Mouse (Mus musculus): ENCODE measurements at regions not wholly inside any gene's neighbourhood (a gene's known extent, or its start where the extent isn't known, plus 50 kb on each side); places are given as distances from the start of the nearest gene placed in this dataset.

DNA sequence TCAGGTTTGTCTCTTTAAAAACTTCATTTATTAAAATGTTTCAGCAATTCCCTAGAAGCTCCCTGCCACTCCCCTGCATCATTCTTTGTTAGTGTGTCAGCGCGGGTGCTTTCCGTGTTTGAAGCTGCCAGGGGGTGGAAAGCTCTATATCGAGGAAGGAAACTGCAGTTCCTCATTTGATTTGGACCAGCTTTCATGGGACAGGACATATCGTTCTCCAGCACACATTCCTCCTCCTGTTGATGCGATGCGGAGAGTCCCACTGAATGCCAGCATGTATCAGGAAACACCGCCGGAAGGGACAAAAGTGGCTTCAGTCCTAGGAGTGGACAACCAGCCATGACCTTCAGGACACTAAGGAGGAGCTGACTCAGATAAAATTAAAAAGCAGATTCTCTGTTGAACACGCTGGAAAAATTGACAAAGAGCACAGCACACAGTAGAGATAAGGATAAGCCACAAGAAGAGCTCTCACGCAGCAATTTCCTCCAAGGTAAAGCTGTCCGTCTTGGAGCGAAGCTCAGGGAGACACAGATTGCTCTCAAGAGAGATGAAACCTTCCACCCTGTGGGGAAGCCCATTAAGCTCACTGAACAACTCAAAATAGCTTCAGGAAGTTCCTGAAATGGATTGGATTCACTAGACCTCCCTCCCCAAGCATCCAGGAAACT lies 55.3 kb upstream of the 1700017B05Rik start:
- Histone ChIP-seq H3K9ac (ENCODE audit: insufficient read depth, low read depth) (no peak overlapping the region), H3K79me2 (replicated peaks; ENCODE audit: control insufficient read depth, extremely low read depth, insufficient read depth, poor library complexity, severe bottlenecking) (no peaks in the 10 kb centered on the region), H3K4me2 (ENCODE audit: insufficient read depth, low read depth, poor library complexity, severe bottlenecking) (no peak overlapping the region), H3K4me1 (ENCODE audit: control insufficient read depth in 1 of 2, insufficient read depth in 2 of 2) (peaks cover 6 to 17% of the 10 kb centered on the region in 2 experiments; a peak in 3 of 4 replicates), H3K27ac (ENCODE audit: insufficient read depth, low read depth) (no peak overlapping the region), H3K36me3 (replicated peaks in 1 of 2; ENCODE audit: control insufficient read depth in 1 of 2, insufficient read depth in 1 of 2, low read length in 1 of 2) (no peaks in the 10 kb centered on the region), H3K4me3 (replicated peaks in 1 of 3; ENCODE audit: low read depth in 2 of 3, low read length in 2 of 3, poor library complexity in 1 of 3) (no peak overlapping the region), H3K9me3 (replicated peaks; ENCODE audit: low read length) (no peaks in the 10 kb centered on the region), H3K27me3 (replicated peaks) (no peaks in the 10 kb centered on the region)
- DNase-seq (ENCODE audit: extremely low read depth) = no peak
- dilution Hi-C loops (cut with MboI; ENCODE audit: extremely low pct_ligation_motif_present, extremely low pct_unique_long_range_greater_than_20kb, low sequenced_read_pairs) (no loop called here), in situ Hi-C loops (cut with MboI; ENCODE audit: low pct_ligation_motif_present, low pct_unique_long_range_greater_than_20kb, low sequenced_read_pairs) (no loop called here)
- TF ChIP-seq JUN (IDR thresholded peaks at IDR 0.05; ENCODE audit: insufficient read depth, low read depth, low read length) (no peak), CTCF (conservative IDR thresholded peaks at IDR 0.05 in 1 of 2, IDR thresholded peaks at IDR 0.05 in 1 of 2; ENCODE audit: low read depth in 2 of 2, low read length in 2 of 2) (no peak), USF1 (IDR thresholded peaks at IDR 0.05; ENCODE audit: low read depth, low read length) (no peak), ELF1 (IDR thresholded peaks at IDR 0.05; ENCODE audit: low read depth, low read length) (no peak), MEF2A (IDR thresholded peaks at IDR 0.05; ENCODE audit: borderline replicate concordance, low read depth, low read length) (no peak), RCOR1 (conservative IDR thresholded peaks at IDR 0.05; ENCODE audit: low read depth, low read length) (no peak), MXI1 (IDR thresholded peaks at IDR 0.05; ENCODE audit: low read depth, low read length) (no peak), CHD2 (IDR thresholded peaks at IDR 0.05; ENCODE audit: low read length) (no peak), EP300 (IDR thresholded peaks at IDR 0.05; ENCODE audit: low read length) (no peak)

DNA sequence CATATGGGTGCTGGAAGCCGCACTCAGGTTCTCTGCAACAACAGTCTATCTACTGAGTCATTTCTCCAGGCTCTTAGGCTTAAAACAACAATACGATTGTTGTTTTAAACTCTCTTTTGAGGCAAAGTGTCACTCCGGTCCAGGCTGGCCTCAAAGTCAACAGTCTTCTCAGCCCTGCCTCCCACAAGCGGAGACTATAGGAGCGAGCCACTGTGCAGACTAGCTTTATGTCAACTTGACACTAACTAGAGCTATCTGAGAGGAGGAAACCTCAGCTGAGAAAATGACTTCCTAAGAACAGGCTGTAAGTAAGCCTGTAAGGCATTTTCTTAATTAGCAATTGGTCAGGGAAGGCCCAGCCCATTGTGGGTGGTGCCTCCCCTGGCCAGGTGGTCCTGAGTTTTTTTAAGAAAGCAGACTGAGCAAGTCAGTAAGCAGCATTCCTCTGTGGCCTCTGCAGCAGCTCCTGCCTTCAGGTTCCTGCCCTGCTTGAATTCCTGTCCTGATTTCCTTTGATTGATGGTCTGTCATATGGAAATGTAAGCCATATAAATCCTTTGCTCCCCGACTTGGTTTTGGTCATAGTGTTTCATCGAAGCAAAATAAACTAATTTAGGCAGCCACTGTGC lies 52.7 kb upstream of the 1700017B05Rik start:
- Histone ChIP-seq H3K4me2 (ENCODE audit: insufficient read depth, low read depth, poor library complexity, severe bottlenecking) (no peak overlapping the region), H3K4me3 (replicated peaks in 1 of 3; ENCODE audit: low read depth in 2 of 3, low read length in 2 of 3, poor library complexity in 1 of 3) (no peak overlapping the region), H3K27ac (ENCODE audit: insufficient read depth, low read depth) (no peak overlapping the region), H3K27me3 (replicated peaks) (no peaks in the 10 kb centered on the region), H3K4me1 (ENCODE audit: control insufficient read depth in 1 of 2, insufficient read depth in 2 of 2) (peaks cover 6 to 17% of the 10 kb centered on the region in 2 experiments; a peak in 3 of 4 replicates), H3K79me2 (replicated peaks; ENCODE audit: control insufficient read depth, extremely low read depth, insufficient read depth, poor library complexity, severe bottlenecking) (no peaks in the 10 kb centered on the region), H3K9me3 (replicated peaks; ENCODE audit: low read length) (no peaks in the 10 kb centered on the region), H3K36me3 (replicated peaks in 1 of 2; ENCODE audit: control insufficient read depth in 1 of 2, insufficient read depth in 1 of 2, low read length in 1 of 2) (no peaks in the 10 kb centered on the region), H3K9ac (ENCODE audit: insufficient read depth, low read depth) (no peak overlapping the region)
- TF ChIP-seq TCF12 (IDR thresholded peaks at IDR 0.05; ENCODE audit: low read depth, low read length) (no peak), MAZ (IDR thresholded peaks at IDR 0.05; ENCODE audit: low read depth, low read length) (no peak), HCFC1 (IDR thresholded peaks at IDR 0.05; ENCODE audit: low read depth, low read length) (no peak), ZKSCAN1 (IDR thresholded peaks at IDR 0.05; ENCODE audit: borderline replicate concordance, low read depth, low read length) (no peak), KAT2A (IDR thresholded peaks at IDR 0.05; ENCODE audit: insufficient replicate concordance, low read length) (no peak), RCOR1 (conservative IDR thresholded peaks at IDR 0.05; ENCODE audit: low read depth, low read length) (no peak), EP300 (IDR thresholded peaks at IDR 0.05; ENCODE audit: low read length) (no peak), POLR2AphosphoS2 (IDR thresholded peaks at IDR 0.05; ENCODE audit: low read depth, low read length) (no peak), MEF2A (IDR thresholded peaks at IDR 0.05; ENCODE audit: borderline replicate concordance, low read depth, low read length) (no peak), POLR2A (IDR thresholded peaks at IDR 0.05; ENCODE audit: low read depth, low read length) (no peak), BHLHE40 (IDR thresholded peaks at IDR 0.05; ENCODE audit: low read depth, low read length) (no peak), SIN3A (IDR thresholded peaks at IDR 0.05; ENCODE audit: low read length) (no peak), JUN (IDR thresholded peaks at IDR 0.05; ENCODE audit: insufficient read depth, low read depth, low read length) (no peak), MAFK (IDR thresholded peaks at IDR 0.05; ENCODE audit: insufficient replicate concordance, low read length) (no peak), SMC3 (IDR thresholded peaks at IDR 0.05; ENCODE audit: low read depth, low read length) (no peak), MAX (IDR thresholded peaks at IDR 0.05; ENCODE audit: low read length) (no peak), CHD1 (IDR thresholded peaks at IDR 0.05; ENCODE audit: low read depth, low read length) (no peak), NRF1 (IDR thresholded peaks at IDR 0.05; ENCODE audit: low read depth, low read length) (no peak), USF2 (conservative IDR thresholded peaks at IDR 0.05; ENCODE audit: low read depth, low read length) (no peak), NELFE (IDR thresholded peaks at IDR 0.05; ENCODE audit: low read depth, low read length) (no peak)
- no peak for DNase-seq (ENCODE audit: extremely low read depth)
- in situ Hi-C loops (cut with MboI; ENCODE audit: low pct_ligation_motif_present, low pct_unique_long_range_greater_than_20kb, low sequenced_read_pairs) (no loop called here), dilution Hi-C loops (cut with MboI; ENCODE audit: extremely low pct_ligation_motif_present, extremely low pct_unique_long_range_greater_than_20kb, low sequenced_read_pairs) (no loop called here)
